Comparison of ENCODE assay signal across 22 mouse cellular contexts in the genomic region with DNA sequence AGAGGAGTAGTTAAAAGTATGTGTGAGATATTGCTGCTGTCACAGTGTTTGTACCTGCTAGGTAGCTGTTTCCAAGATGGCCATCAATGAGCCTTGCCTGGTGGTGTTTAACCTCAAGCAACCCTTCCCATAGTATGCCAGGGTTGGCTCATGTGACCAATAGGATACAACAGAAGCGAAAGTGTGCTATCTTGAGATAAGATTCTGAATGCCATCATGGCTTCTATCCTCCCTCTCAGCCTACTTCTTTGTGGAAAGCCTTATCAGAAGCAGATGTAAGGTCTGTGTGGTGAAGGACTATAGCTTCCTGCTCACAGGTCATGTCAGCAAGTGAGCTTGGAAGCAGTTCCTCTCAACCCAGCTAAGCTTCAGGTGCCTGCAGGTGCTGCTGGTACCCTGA. TPM values are rescaled to one million over a fixed set of nuclear protein-coding genes. Genes with fewer than 3 reads are reported as not detected.
DNase-seq lines count a peak whose midpoint lies in the region; ATAC-seq and TF ChIP-seq lines count a peak whose summit lies in the region.
"Had no signal": no experiment of that assay in that cellular context is flagged by ENCODE, and none has a peak within 500 bp of the region (broad histone marks: within the 10 kb centered on the region; RNA-seq: fewer than 3 reads in every experiment).

No protein-coding gene starts in this region.

- H3K36me3 ChIP-seq in heart, embryonic 12.5 days = no peaks in the 10 kb centered on the region
- no peaks in the 10 kb centered on the region for H3K36me3 ChIP-seq in liver, embryonic 12.5 days
- H3K36me3 ChIP-seq in lung, postnatal 0 days (ENCODE audit: insufficient read depth, low read length) = no peaks in the 10 kb centered on the region
- H3K36me3 ChIP-seq: embryonic facial prominence, embryonic 13.5 days; forebrain, embryonic 10.5 days; heart, embryonic 15.5 days; limb, embryonic 13.5 days; midbrain, embryonic 10.5 days; neural tube, embryonic 12.5 days had no signal

- peak; percentile 61; the same call in 1 of the 2 replicates for ATAC-seq in heart, embryonic 12.5 days (ENCODE audit: insufficient number of reproducible peaks, low FRiP score)
- peak; percentile 92 for ATAC-seq in common myeloid progenitor, adult 5-6 weeks (replicated peaks; ENCODE audit: low read depth, poor library complexity, severe bottlenecking)
- ATAC-seq in liver, embryonic 12.5 days = peak; percentile 91
- ATAC-seq in megakaryocyte-erythroid progenitor cell, adult 5-6 weeks (replicated peaks; ENCODE audit: low FRiP score, low TSS enrichment, poor library complexity, severe bottlenecking) = peak; percentile 91
- no peak for ATAC-seq in lung, postnatal 0 days
- ATAC-seq: activated CD4-positive, CD25-positive, alpha-beta regulatory T cell, adult 4 months; inflammation-experienced regulatory T-cells, adult 6 months; Patski had no signal

- TF ChIP-seq EP300 in lung, postnatal 0 days (IDR thresholded peaks at IDR 0.05) = no peak

- no peak overlapping the region for H3K4me2 ChIP-seq in heart, embryonic 12.5 days
- H3K4me2 ChIP-seq in liver, embryonic 12.5 days = peak overlapping the region; percentile 31
- H3K4me2 ChIP-seq in lung, postnatal 0 days (replicated peaks; ENCODE audit: low read depth, low read length) = no peak overlapping the region
- H3K4me2 ChIP-seq: embryonic facial prominence, embryonic 13.5 days; heart, embryonic 15.5 days; limb, embryonic 13.5 days; neural tube, embryonic 12.5 days had no signal

- no peak for DNase-seq in heart, postnatal 25 days (ENCODE audit: low spot score)
- DNase-seq in Muller cell, postnatal 12 days (ENCODE audit: inconsistent ontology term) = no peak
- DNase-seq in adrenal gland, adult 8-10 months = no peak
- no peak for DNase-seq in lung, postnatal 0 days (ENCODE audit: low spot score)
- DNase-seq: cerebellum, adult 11-12 months; heart, adult 18-20 months; right cerebral cortex, postnatal 14 days; thymus, postnatal 14 days had no signal

- no peak overlapping the region for H3K9ac ChIP-seq in heart, embryonic 12.5 days
- no peak overlapping the region for H3K9ac ChIP-seq in liver, embryonic 12.5 days
- no peak overlapping the region for H3K9ac ChIP-seq in lung, postnatal 0 days (replicated peaks; ENCODE audit: low read depth)
- H3K9ac ChIP-seq: embryonic facial prominence, embryonic 13.5 days; heart, embryonic 15.5 days; limb, embryonic 13.5 days; neural tube, embryonic 12.5 days had no signal

- no peak overlapping the region for H3K4me3 ChIP-seq in heart, embryonic 12.5 days
- no peak overlapping the region for H3K4me3 ChIP-seq in liver, embryonic 12.5 days
- no peak overlapping the region for H3K4me3 ChIP-seq in lung, postnatal 0 days (ENCODE audit: low read depth, low read length)
- H3K4me3 ChIP-seq: embryonic facial prominence, embryonic 13.5 days; forebrain, embryonic 10.5 days; heart, embryonic 15.5 days; limb, embryonic 13.5 days; midbrain, embryonic 10.5 days; neural tube, embryonic 12.5 days had no signal

- no peak for TF ChIP-seq CTCF in lung, postnatal 0 days (IDR thresholded peaks at IDR 0.05)

- H3K4me1 ChIP-seq in heart, embryonic 12.5 days (replicated peaks) = peaks cover 5% of the 10 kb centered on the region; the same call in 1 of the 2 replicates
- H3K4me1 ChIP-seq in liver, embryonic 12.5 days = peaks cover 48% of the 10 kb centered on the region
- H3K4me1 ChIP-seq in lung, postnatal 0 days (ENCODE audit: insufficient read depth, low read depth, low read length) = no peaks in the 10 kb centered on the region
- H3K4me1 ChIP-seq: forebrain, embryonic 10.5 days; limb, embryonic 13.5 days; midbrain, embryonic 10.5 days; neural tube, embryonic 12.5 days had no signal

- intact Hi-C loops in heart, postnatal 25 days (cut with DNase I) = loop anchor here (5.0 kb wide), 1 partner anchor 53 kb away; no protein-coding TSS in a partner anchor

- H3K27me3 ChIP-seq in heart, embryonic 12.5 days (replicated peaks) = no peaks in the 10 kb centered on the region
- H3K27me3 ChIP-seq in liver, embryonic 12.5 days (replicated peaks) = peaks cover 10% of the 10 kb centered on the region
- no peaks in the 10 kb centered on the region for H3K27me3 ChIP-seq in lung, postnatal 0 days (replicated peaks; ENCODE audit: insufficient read depth, low read length)
- H3K27me3 ChIP-seq: heart, embryonic 15.5 days; limb, embryonic 13.5 days; neural tube, embryonic 12.5 days; Patski had no signal

- WGBS in heart, embryonic 12.5 days = 19% methylated on average over 1 of the region's 1 CpGs
- WGBS in liver, embryonic 12.5 days (ENCODE audit: insufficient replicate concordance) = 8% methylated on average over 1 of the region's 1 CpGs
- 80% methylated on average over 1 of the region's 1 CpGs for WGBS in lung, postnatal 0 days

- 0 out of 2 replicates have a peak, but pooled peaks cover 5% of the 10 kb centered on the region for H3K9me3 ChIP-seq in heart, embryonic 12.5 days (replicated peaks)
- H3K9me3 ChIP-seq in liver, embryonic 12.5 days (replicated peaks) = 0 out of 2 replicates have a peak, but pooled peaks cover 4% of the 10 kb centered on the region
- H3K9me3 ChIP-seq in lung, postnatal 0 days (ENCODE audit: low read length) = no peaks in the 10 kb centered on the region
- H3K9me3 ChIP-seq: embryonic facial prominence, embryonic 13.5 days; forebrain, embryonic 10.5 days; heart, embryonic 15.5 days; limb, embryonic 13.5 days; midbrain, embryonic 10.5 days; neural tube, embryonic 12.5 days had no signal

- H3K27ac ChIP-seq in heart, embryonic 12.5 days (ENCODE audit: poor library complexity, severe bottlenecking) = no peak overlapping the region
- H3K27ac ChIP-seq in liver, embryonic 12.5 days = peak overlapping the region; percentile 79
- no peak overlapping the region for H3K27ac ChIP-seq in lung, postnatal 0 days (ENCODE audit: low read length)
- H3K27ac ChIP-seq: embryonic facial prominence, embryonic 13.5 days; forebrain, embryonic 10.5 days; heart, embryonic 15.5 days; kidney, postnatal 0 days; limb, embryonic 13.5 days; midbrain, embryonic 10.5 days; neural tube, embryonic 12.5 days had no signal

RNA-seq across cellular contexts. Expression of gene Usp6nl, which starts 36.7 kb away (rescaled TPM):
- 10.2 and 10.4 TPM in 2 replicates for polyA plus RNA-seq in heart, embryonic 12.5 days (2016; fragmentation: Nextera tagmentation; extraction: Ambion mirVana)
- total RNA-seq in heart, postnatal 25 days (2021) = 1 to 10 TPM; 6.3 to 6.7 TPM
- 14.2 and 24.0 TPM in 2 replicates for total RNA-seq in common myeloid progenitor, adult 5-6 weeks (2017)
- polyA plus RNA-seq in liver, embryonic 12.5 days (2016; fragmentation: Nextera tagmentation; extraction: Ambion mirVana) = 7.7 and 7.9 TPM in 2 replicates
- total RNA-seq in megakaryocyte-erythroid progenitor cell, adult 5-6 weeks (2014; fragmentation: Nextera tagmentation) = 38.6 and 43.4 TPM in 2 replicates
- 31.8 and 53.7 TPM in 2 replicates for total RNA-seq in megakaryocyte-erythroid progenitor cell, adult 5-6 weeks (2017)
- total RNA-seq in adrenal gland, adult 8-10 months (2022) = 10 to 100 TPM; 31.7 to 41.4 (median 35.1) TPM
- polyA plus RNA-seq in lung, postnatal 0 days (2015; fragmentation: Nextera tagmentation; extraction: Ambion mirVana) = 9.5 and 11.0 TPM in 2 replicates
